ENCODE assay signal across 22 mouse cellular contexts in genomic region chr2:62285026-62285425, GRCm38 (mm10).
DNase-seq lines count a peak whose midpoint lies in the region; ATAC-seq and TF ChIP-seq lines count a peak whose summit lies in the region.
"Had no signal": no experiment of that assay in that cellular context is flagged by ENCODE, and none has a peak within 500 bp of the region (broad histone marks: within the 10 kb centered on the region; RNA-seq: fewer than 3 reads in every experiment).

No protein-coding gene starts in this region.

- peak; percentile 24 for DNase-seq in thymus, postnatal 0 days (ENCODE audit: low spot score)
- DNase-seq in thymus, adult 2 months = no peak
- peak; percentile 52 for DNase-seq in brain, adult 2 months (ENCODE audit: low read depth, low spot score)
- DNase-seq in liver, embryonic 14.5 days (ENCODE audit: low read depth in 3 of 3, low spot score in 3 of 3) = peak in 2 of 3 experiments; percentile 0 to 5
- DNase-seq in embryonic facial prominence, embryonic 10.5 days (ENCODE audit: low spot score) = no peak
- no peak for DNase-seq in kidney, postnatal 25 days
- DNase-seq: adrenal gland, adult 2 months; adrenal gland, postnatal 25 days; cerebellum, adult 11-12 months; cerebellum, postnatal 25 days; gastrocnemius, postnatal 10 days; heart, adult 18-20 months; heart, postnatal 10 days; heart, postnatal 4 days had no signal

- no peak for TF ChIP-seq POLR2A in thymus, adult 2 months (IDR thresholded peaks at IDR 0.05; ENCODE audit: control insufficient read depth, extremely low read depth, insufficient read depth, low read length, poor library complexity)

- 54% methylated on average over 2 of the region's 2 CpGs for WGBS in thymus, adult 2 months
- WGBS in liver, embryonic 14.5 days (ENCODE audit: insufficient replicate concordance) = 47% methylated on average over 2 of the region's 2 CpGs
- WGBS in embryonic facial prominence, embryonic 10.5 days = 82% methylated on average over 2 of the region's 2 CpGs

- no peaks in the 10 kb centered on the region for H3K9me3 ChIP-seq in liver, embryonic 14.5 days (ENCODE audit: control insufficient read depth, low read length)
- H3K9me3 ChIP-seq in embryonic facial prominence, embryonic 10.5 days = no peaks in the 10 kb centered on the region
- H3K9me3 ChIP-seq: embryonic facial prominence, embryonic 13.5 days; forebrain, embryonic 12.5 days; heart, embryonic 10.5 days; hindbrain, embryonic 12.5 days had no signal

- no peak overlapping the region for H3K4me2 ChIP-seq in liver, embryonic 14.5 days (ENCODE audit: low read depth)
- H3K4me2 ChIP-seq: embryonic facial prominence, embryonic 13.5 days; forebrain, embryonic 12.5 days; hindbrain, embryonic 12.5 days had no signal

- no peak overlapping the region for H3K9ac ChIP-seq in liver, embryonic 14.5 days (replicated peaks)
- H3K9ac ChIP-seq: embryonic facial prominence, embryonic 13.5 days; forebrain, embryonic 12.5 days; hindbrain, embryonic 12.5 days had no signal

- no peak overlapping the region for H3K4me3 ChIP-seq in thymus, adult 2 months (ENCODE audit: control insufficient read depth, insufficient read depth, low read length)
- no peak overlapping the region for H3K4me3 ChIP-seq in liver, embryonic 14.5 days (ENCODE audit: insufficient read depth in 1 of 2, low read depth in 2 of 2, low read length in 2 of 2)
- H3K4me3 ChIP-seq in embryonic facial prominence, embryonic 10.5 days = no peak overlapping the region
- H3K4me3 ChIP-seq: embryonic facial prominence, embryonic 13.5 days; forebrain, embryonic 12.5 days; heart, embryonic 10.5 days; hindbrain, embryonic 12.5 days had no signal

- H3K27ac ChIP-seq in thymus, adult 2 months (ENCODE audit: control insufficient read depth, insufficient read depth, low read length) = no peak overlapping the region
- no peak overlapping the region for H3K27ac ChIP-seq in liver, embryonic 14.5 days
- H3K27ac ChIP-seq in embryonic facial prominence, embryonic 10.5 days (replicated peaks) = no peak overlapping the region
- H3K27ac ChIP-seq: embryonic facial prominence, embryonic 13.5 days; forebrain, embryonic 12.5 days; heart, embryonic 10.5 days; hindbrain, embryonic 12.5 days had no signal

- H3K36me3 ChIP-seq in thymus, adult 2 months (ENCODE audit: control insufficient read depth, insufficient read depth, low read length) = no peaks in the 10 kb centered on the region
- no peaks in the 10 kb centered on the region for H3K36me3 ChIP-seq in liver, embryonic 14.5 days (replicated peaks; ENCODE audit: control insufficient read depth, insufficient read depth, low read depth)
- H3K36me3 ChIP-seq in embryonic facial prominence, embryonic 10.5 days (replicated peaks) = no peaks in the 10 kb centered on the region
- H3K36me3 ChIP-seq: embryonic facial prominence, embryonic 13.5 days; forebrain, embryonic 12.5 days; heart, embryonic 10.5 days; hindbrain, embryonic 12.5 days had no signal

- H3K27me3 ChIP-seq in thymus, adult 2 months (ENCODE audit: control insufficient read depth, insufficient read depth, low read length) = no peaks in the 10 kb centered on the region
- H3K27me3 ChIP-seq in liver, embryonic 14.5 days (ENCODE audit: control insufficient read depth, insufficient read depth, low read length) = no peaks in the 10 kb centered on the region
- no peaks in the 10 kb centered on the region for H3K27me3 ChIP-seq in embryonic facial prominence, embryonic 10.5 days (replicated peaks; ENCODE audit: low read depth, poor library complexity, severe bottlenecking)
- H3K27me3 ChIP-seq: embryonic facial prominence, embryonic 13.5 days; forebrain, embryonic 12.5 days; hindbrain, embryonic 12.5 days had no signal

- no peaks in the 10 kb centered on the region for H3K4me1 ChIP-seq in thymus, adult 2 months (replicated peaks; ENCODE audit: control insufficient read depth, insufficient read depth, low read length)
- H3K4me1 ChIP-seq in liver, embryonic 14.5 days (replicated peaks; ENCODE audit: control insufficient read depth in 2 of 2, insufficient read depth in 2 of 2, low read length in 1 of 2) = no peaks in the 10 kb centered on the region
- H3K4me1 ChIP-seq in embryonic facial prominence, embryonic 10.5 days = no peaks in the 10 kb centered on the region
- H3K4me1 ChIP-seq: embryonic facial prominence, embryonic 13.5 days; forebrain, embryonic 12.5 days; heart, embryonic 10.5 days; hindbrain, embryonic 12.5 days had no signal

- TF ChIP-seq CTCF in thymus, adult 2 months (IDR thresholded peaks at IDR 0.05; ENCODE audit: borderline replicate concordance, control insufficient read depth, extremely low read depth, insufficient read depth, low read length, poor library complexity) = no peak
- no peak for TF ChIP-seq CTCF in liver, embryonic 14.5 days (IDR thresholded peaks at IDR 0.05; ENCODE audit: low read depth)

- 0 out of 2 replicates have a peak, but pooled peaks have one; percentile 36 for TF ChIP-seq EP300 in liver, embryonic 14.5 days (IDR thresholded peaks at IDR 0.05; ENCODE audit: low read depth)

- ATAC-seq in liver, embryonic 14.5 days (ENCODE audit: insufficient read depth) = peak; percentile 33; the same call in 1 of the 2 replicates
- ATAC-seq: activated CD4-positive, CD25-positive, alpha-beta regulatory T cell, adult 4 months; forebrain, embryonic 16.5 days; hindbrain, embryonic 16.5 days; Patski had no signal

Comparison
In these comparisons a context has a peak if more than half of its experiments do, and no peak if none do; other contexts are left out.
1. DNase-seq: peak in thymus, postnatal 0 days (single experiment), brain, adult 2 months (single experiment) and liver, embryonic 14.5 days (2 of 3); none in thymus, adult 2 months (single experiment), embryonic facial prominence, embryonic 10.5 days (single experiment) and kidney, postnatal 25 days (0 of 2).